Mouse (Mus musculus) hindbrain, embryonic 15.5 days (tissue): ENCODE measurements around the gene Gsn. TPM values are rescaled to one million over a fixed set of nuclear protein-coding genes. Genes with fewer than 3 reads are reported as not detected.

Source experiments
- ATAC-seq: fragments of 200-750 bp; cut with Nextera tagmentation; 2 replicates; pipeline ENCODE4 v1.8.0; 2017; ENCODE audit warnings: low read depth, moderate number of reproducible peaks, moderate TSS enrichment; ENCODE audit not compliant: low FRiP score
- H3K27ac ChIP-seq: fragments of 300-500 bp; sonication (generic); replicated peaks from 2 replicates; pipeline ENCODE4 v1.5.1; 2015; ENCODE audit warnings: mild to moderate bottlenecking, inconsistent platforms
- H3K27me3 ChIP-seq: fragments of 300-500 bp; sonication (generic); 2 replicates; pipeline ENCODE4 v1.6.1; 2015; ENCODE audit warnings: control low read depth, inconsistent platforms
- H3K36me3 ChIP-seq: fragments of 300-500 bp; sonication (generic); 2 replicates; pipeline ENCODE4 v1.6.1; 2015; ENCODE audit warnings: control low read depth, inconsistent platforms
- H3K4me1 ChIP-seq: fragments of 300-500 bp; sonication (generic); replicated peaks from 2 replicates; pipeline ENCODE4 v1.6.1; 2015; ENCODE audit warnings: control low read depth, inconsistent platforms
- H3K4me2 ChIP-seq: fragments of 300-500 bp; sonication (generic); 2 replicates; pipeline ENCODE4 v1.6.1; 2015; ENCODE audit warnings: moderate library complexity, mild to moderate bottlenecking, inconsistent platforms
- H3K4me3 ChIP-seq: fragments of 300-500 bp; sonication (generic); 2 replicates; pipeline ENCODE4 v1.5.1; 2015; ENCODE audit warnings: mild to moderate bottlenecking, inconsistent platforms
- H3K9ac ChIP-seq: fragments of 300-500 bp; sonication (generic); 2 replicates; pipeline ENCODE4 v1.6.1; 2015; ENCODE audit warnings: inconsistent platforms
- H3K9me3 ChIP-seq: fragments of 300-500 bp; sonication (generic); 2 replicates; pipeline ENCODE4 v1.6.1; 2016; ENCODE audit warnings: control low read depth, inconsistent platforms
- WGBS: fragments of 180-500 bp; shearing (Covaris S2); methylation state at CpG from one replicate; pipeline ENCODE4 v1.1.7; 2015; 5-methylcytosine and 5-hydroxymethylcytosine counted together
- polyA plus RNA-seq: library from polyadenylated mRNA; unstranded; fragments of >200 nt; fragmentation: Nextera tagmentation; extraction: Ambion mirVana; gene quantifications from 2 replicates; pipeline ENCODE4 v1.2.1, GENCODE M21; 2015

The Gsn gene
- 24.4 and 27.4 TPM in 2 replicates for polyA plus RNA-seq

GRCm38 (mm10) chr2:35255885-35256833 is at the start of gene Gsn:
TSS of gene Gsn (plus strand) at chr2:35256380.
- WGBS: 5% methylated on average over 49 of the region's 54 CpGs
- H3K27ac ChIP-seq: no peak within 1 kb of the TSS
- peak within 1 kb of the TSS; percentile 87 for H3K4me2 ChIP-seq
- H3K27me3 ChIP-seq: peaks cover 5% of the 10 kb centered on the region; the same call in 1 of the 2 replicates
- peak; percentile 91 for ATAC-seq
- H3K9me3 ChIP-seq: no peaks in the 10 kb centered on the region
- peaks cover 12% of the 10 kb centered on the region for H3K4me1 ChIP-seq
- H3K9ac ChIP-seq: peak within 1 kb of the TSS; percentile 47
- H3K36me3 ChIP-seq: no peaks in the 10 kb centered on the region
- peak within 1 kb of the TSS; percentile 50 for H3K4me3 ChIP-seq

- no peak overlapping the region for H3K9ac ChIP-seq
- no peaks in the 10 kb centered on the region for H3K4me1 ChIP-seq
- no peak overlapping the region for H3K4me3 ChIP-seq
- H3K27ac ChIP-seq: no peak overlapping the region
- 90% methylated on average over 3 of the region's 3 CpGs for WGBS
- no peaks in the 10 kb centered on the region for H3K27me3 ChIP-seq
- ATAC-seq: no peak
- H3K4me2 ChIP-seq: no peak overlapping the region
- no peaks in the 10 kb centered on the region for H3K9me3 ChIP-seq
- H3K36me3 ChIP-seq: no peaks in the 10 kb centered on the region
Measured at GRCm38 (mm10) chr2:35206761-35207160, 49.4 kb upstream of the Gsn start.

GRCm38 (mm10) chr2:35208054-35208453 is 48.1 kb upstream of the Gsn start:
- Histone ChIP-seq H3K4me3 (no peak overlapping the region), H3K9ac (no peak overlapping the region), H3K4me2 (no peak overlapping the region), H3K4me1 (no peaks in the 10 kb centered on the region), H3K9me3 (no peaks in the 10 kb centered on the region), H3K36me3 (no peaks in the 10 kb centered on the region), H3K27ac (no peak overlapping the region), H3K27me3 (no peaks in the 10 kb centered on the region)
- ATAC-seq: no peak
- 91% methylated on average over 3 of the region's 3 CpGs for WGBS

- 84% methylated on average over 8 of the region's 8 CpGs for WGBS
- no peak overlapping the region for H3K9ac ChIP-seq
- no peak overlapping the region for H3K27ac ChIP-seq
- no peak overlapping the region for H3K4me2 ChIP-seq
- no peak overlapping the region for H3K4me3 ChIP-seq
- no peaks in the 10 kb centered on the region for H3K9me3 ChIP-seq
- H3K27me3 ChIP-seq: no peaks in the 10 kb centered on the region
- no peaks in the 10 kb centered on the region for H3K4me1 ChIP-seq
- ATAC-seq: no peak
- no peaks in the 10 kb centered on the region for H3K36me3 ChIP-seq
Measured at GRCm38 (mm10) chr2:35208931-35209665, 47.1 kb upstream of the Gsn start.

GRCm38 (mm10) chr2:35211681-35212080 is 44.5 kb upstream of the Gsn start:
- no peaks in the 10 kb centered on the region for H3K9me3 ChIP-seq
- no peak for ATAC-seq
- no peaks in the 10 kb centered on the region for H3K36me3 ChIP-seq
- 83% methylated on average over 3 of the region's 3 CpGs for WGBS
- H3K27ac ChIP-seq: no peak overlapping the region
- H3K27me3 ChIP-seq: no peaks in the 10 kb centered on the region
- H3K4me3 ChIP-seq: no peak overlapping the region
- H3K4me1 ChIP-seq: peaks cover 10% of the 10 kb centered on the region; the same call in 1 of the 2 replicates
- no peak overlapping the region for H3K4me2 ChIP-seq
- no peak overlapping the region for H3K9ac ChIP-seq

- Histone ChIP-seq H3K4me1 (peaks cover 10% of the 10 kb centered on the region; the same call in 1 of the 2 replicates), H3K9ac (no peak overlapping the region), H3K4me2 (no peak overlapping the region), H3K27ac (no peak overlapping the region), H3K4me3 (no peak overlapping the region), H3K36me3 (no peaks in the 10 kb centered on the region), H3K9me3 (no peaks in the 10 kb centered on the region), H3K27me3 (no peaks in the 10 kb centered on the region)
- 87% methylated on average over 12 of the region's 12 CpGs for WGBS
- ATAC-seq: no peak
Measured at GRCm38 (mm10) chr2:35213345-35213910, 42.8 kb upstream of the Gsn start.

- H3K27me3 ChIP-seq: no peaks in the 10 kb centered on the region
- H3K9ac ChIP-seq: no peak overlapping the region
- no peaks in the 10 kb centered on the region for H3K9me3 ChIP-seq
- H3K27ac ChIP-seq: no peak overlapping the region
- ATAC-seq: peak; percentile 78
- H3K4me1 ChIP-seq: peaks cover 10% of the 10 kb centered on the region; the same call in 1 of the 2 replicates
- peak overlapping the region; percentile 45 for H3K4me2 ChIP-seq
- H3K4me3 ChIP-seq: no peak overlapping the region
- WGBS: 2% methylated on average over 12 of the region's 12 CpGs
- H3K36me3 ChIP-seq: no peaks in the 10 kb centered on the region
Measured at GRCm38 (mm10) chr2:35214881-35215358, 41.3 kb upstream of the Gsn start.

GRCm38 (mm10) chr2:35215363-35215762 is 40.8 kb upstream of the Gsn start:
- WGBS: 31% methylated on average over 14 of the region's 14 CpGs
- no peak overlapping the region for H3K4me3 ChIP-seq
- H3K4me2 ChIP-seq: peak overlapping the region; percentile 45; the same call in 1 of the 2 replicates
- ATAC-seq: no peak
- H3K27me3 ChIP-seq: no peaks in the 10 kb centered on the region
- H3K27ac ChIP-seq: no peak overlapping the region
- H3K4me1 ChIP-seq: peaks cover 10% of the 10 kb centered on the region; the same call in 1 of the 2 replicates
- no peaks in the 10 kb centered on the region for H3K9me3 ChIP-seq
- H3K36me3 ChIP-seq: no peaks in the 10 kb centered on the region
- H3K9ac ChIP-seq: no peak overlapping the region

GRCm38 (mm10) chr2:35216701-35217100 is 39.5 kb upstream of the Gsn start:
- Histone ChIP-seq H3K36me3 (no peaks in the 10 kb centered on the region), H3K27me3 (no peaks in the 10 kb centered on the region), H3K4me3 (no peak overlapping the region), H3K4me2 (no peak overlapping the region), H3K9ac (no peak overlapping the region), H3K9me3 (no peaks in the 10 kb centered on the region), H3K27ac (no peak overlapping the region), H3K4me1 (peaks cover 10% of the 10 kb centered on the region; the same call in 1 of the 2 replicates)
- no peak for ATAC-seq
- 92% methylated on average over 2 of the region's 2 CpGs for WGBS

- Histone ChIP-seq H3K4me3 (no peak overlapping the region), H3K9ac (no peak overlapping the region), H3K27me3 (no peaks in the 10 kb centered on the region), H3K4me1 (peaks cover 10% of the 10 kb centered on the region; the same call in 1 of the 2 replicates), H3K4me2 (no peak overlapping the region), H3K9me3 (no peaks in the 10 kb centered on the region), H3K36me3 (no peaks in the 10 kb centered on the region), H3K27ac (no peak overlapping the region)
- WGBS: 97% methylated on average over 3 of the region's 3 CpGs
- no peak for ATAC-seq
Measured at GRCm38 (mm10) chr2:35218736-35219135, 37.4 kb upstream of the Gsn start.

- no peak for ATAC-seq
- Histone ChIP-seq H3K4me1 (no peaks in the 10 kb centered on the region), H3K27ac (no peak overlapping the region), H3K36me3 (no peaks in the 10 kb centered on the region), H3K4me3 (no peak overlapping the region), H3K4me2 (no peak overlapping the region), H3K9me3 (no peaks in the 10 kb centered on the region), H3K27me3 (no peaks in the 10 kb centered on the region), H3K9ac (no peak overlapping the region)
- WGBS: 63% methylated on average over 6 of the region's 6 CpGs
Measured at GRCm38 (mm10) chr2:35222822-35223391, 33.3 kb upstream of the Gsn start.
